Mouse (Mus musculus): ENCODE measurements around the gene Gm28778. TPM values are rescaled to one million over a fixed set of nuclear protein-coding genes. Genes with fewer than 3 reads are reported as not detected.
"Not testable (repeated sequence)": the region's sequence is repeated elsewhere in the genome, so short reads cannot be mapped to it uniquely, and the experiment has no call there.

Gene Gm28778
- polyA plus RNA-seq, 1 experiment from 2014 or later: not detected

GRCm38 (mm10) chr1:53333527-53333926 lies 36.6 kb downstream of the Gm28778 start:
- not testable (repeated sequence) for ATAC-seq (replicated peaks); H3K4me2 ChIP-seq; H3K27ac ChIP-seq; H3K9me3 ChIP-seq; H3K9ac ChIP-seq; H3K27me3 ChIP-seq (replicated peaks); H3K4me3 ChIP-seq; H3K36me3 ChIP-seq (replicated peaks); H3K4me1 ChIP-seq
- 58% methylated on average over 5 of the region's 5 CpGs for WGBS

GRCm38 (mm10) chr1:53335465-53335864 lies 38.6 kb downstream of the Gm28778 start:
- ATAC-seq (replicated peaks): no peak
- no peaks in the 10 kb centered on the region for H3K27me3 ChIP-seq (replicated peaks)
- no peak overlapping the region for H3K27ac ChIP-seq
- no peak overlapping the region for H3K4me3 ChIP-seq
- H3K36me3 ChIP-seq (replicated peaks): peaks cover 3% of the 10 kb centered on the region; the same call in 1 of the 2 replicates
- no peak overlapping the region for H3K9ac ChIP-seq
- H3K4me2 ChIP-seq: no peak overlapping the region
- no peaks in the 10 kb centered on the region for H3K4me1 ChIP-seq
- peaks cover 3% of the 10 kb centered on the region; the same call in 1 of the 2 replicates for H3K9me3 ChIP-seq

GRCm38 (mm10) chr1:53337403-53337802 lies 40.5 kb downstream of the Gm28778 start:
- H3K36me3 ChIP-seq (replicated peaks): peaks cover 22% of the 10 kb centered on the region
- H3K9me3 ChIP-seq: peaks cover 12% of the 10 kb centered on the region; the same call in 1 of the 2 replicates
- not testable (repeated sequence) for H3K27ac ChIP-seq; H3K9ac ChIP-seq; H3K4me2 ChIP-seq; H3K4me1 ChIP-seq; H3K27me3 ChIP-seq (replicated peaks); H3K4me3 ChIP-seq; ATAC-seq (replicated peaks)
- WGBS: 77% methylated on average over 2 of the region's 2 CpGs

GRCm38 (mm10) chr1:53341071-53341470 lies 44.2 kb downstream of the Gm28778 start:
- WGBS: 99% methylated on average over 2 of the region's 2 CpGs
- Histone ChIP-seq H3K4me1 (no peaks in the 10 kb centered on the region), H3K9me3 (peaks cover 12% of the 10 kb centered on the region; the same call in 1 of the 2 replicates), H3K36me3 (replicated peaks) (peaks cover 49% of the 10 kb centered on the region), H3K4me3 (no peak overlapping the region), H3K9ac (no peak overlapping the region), H3K27me3 (replicated peaks) (no peaks in the 10 kb centered on the region), H3K4me2 (no peak overlapping the region), H3K27ac (no peak overlapping the region)
- no peak for ATAC-seq (replicated peaks)

GRCm38 (mm10) chr1:53352327-53353261 lies 55.7 kb downstream of the Gm28778 start, which contains the start of the genes Asdurf, Gm28551 and Asnsd1:
Asdurf (minus strand) TSS chr1:53352619.
Gm28551 (minus strand) TSS chr1:53352667.
Asnsd1 (minus strand) TSS chr1:53352752.
- under 1% methylated on average over 43 of the region's 44 CpGs for WGBS
- peaks cover 8% of the 10 kb centered on the region for H3K36me3 ChIP-seq (replicated peaks)
- H3K4me3 ChIP-seq: peak within 1 kb of the TSS; percentile 71
- peaks cover 7% of the 10 kb centered on the region for H3K4me1 ChIP-seq
- ATAC-seq (replicated peaks): peak; percentile 100
- H3K4me2 ChIP-seq: peak within 1 kb of the TSS; percentile 53
- H3K27ac ChIP-seq: peak within 1 kb of the TSS; percentile 90
- no peaks in the 10 kb centered on the region for H3K27me3 ChIP-seq (replicated peaks)
- H3K9me3 ChIP-seq: no peaks in the 10 kb centered on the region
- peak within 1 kb of the TSS; percentile 92 for H3K9ac ChIP-seq

GRCm38 (mm10) chr1:53358988-53359387 lies 62.1 kb downstream of the Gm28778 start:
- H3K36me3 ChIP-seq (replicated peaks): no peaks in the 10 kb centered on the region
- no peak overlapping the region for H3K9ac ChIP-seq
- no peaks in the 10 kb centered on the region for H3K9me3 ChIP-seq
- no peak overlapping the region for H3K4me3 ChIP-seq
- no peaks in the 10 kb centered on the region for H3K4me1 ChIP-seq
- H3K4me2 ChIP-seq: no peak overlapping the region
- H3K27me3 ChIP-seq (replicated peaks): no peaks in the 10 kb centered on the region
- ATAC-seq (replicated peaks): no peak
- no peak overlapping the region for H3K27ac ChIP-seq

Other genes with a start within 250 kb of the Gm28778 start
- gene Mstn, start 235.5 kb upstream of the Gm28778 start, polyA plus RNA-seq (2015; fragmentation: Nextera tagmentation; extraction: Ambion mirVana): 0.22 and 0.26 TPM in 2 replicates
- not detected in 2 replicates for gene 1700019A02Rik, start 109.5 kb upstream of the Gm28778 start, polyA plus RNA-seq (2015; fragmentation: Nextera tagmentation; extraction: Ambion mirVana)
- gene Pms1, start 93 bp upstream of the Gm28778 start, polyA plus RNA-seq (2015; fragmentation: Nextera tagmentation; extraction: Ambion mirVana): 8.1 and 10.3 TPM in 2 replicates
- gene Ormdl1, start within 50 bp of the Gm28778 start, polyA plus RNA-seq (2015; fragmentation: Nextera tagmentation; extraction: Ambion mirVana): 63.0 and 63.7 TPM in 2 replicates
- 16.8 and 17.6 TPM in 2 replicates for gene Osgepl1, start 16.5 kb downstream of the Gm28778 start, polyA plus RNA-seq (2015; fragmentation: Nextera tagmentation; extraction: Ambion mirVana)
- 0.87 and 3.5 TPM in 2 replicates for gene Asdurf, start 55.5 kb downstream of the Gm28778 start, polyA plus RNA-seq (2015; fragmentation: Nextera tagmentation; extraction: Ambion mirVana)
- 2.3 and 2.6 TPM in 2 replicates for gene Gm28551, start 55.6 kb downstream of the Gm28778 start, polyA plus RNA-seq (2015; fragmentation: Nextera tagmentation; extraction: Ambion mirVana)
- 54.0 and 54.3 TPM in 2 replicates for gene Asnsd1, start 55.6 kb downstream of the Gm28778 start, polyA plus RNA-seq (2015; fragmentation: Nextera tagmentation; extraction: Ambion mirVana)